Mouse (Mus musculus) brown adipose tissue, adult 24 weeks (tissue): ENCODE measurements around the gene Gnai1. TPM values are rescaled to one million over a fixed set of nuclear protein-coding genes. Genes with fewer than 3 reads are reported as not detected.
"Not testable (repeated sequence)": the region's sequence is repeated elsewhere in the genome, so short reads cannot be mapped to it uniquely, and the experiment has no call there.

Experiments
- H3K27ac ChIP-seq: fragments of 200-500 bp; replicated peaks from 2 replicates; pipeline ENCODE4 v1.5.1; 2012; ENCODE audit warnings: low read depth, mild to moderate bottlenecking, low read length
- H3K4me1 ChIP-seq: fragments of 200-500 bp; 2 replicates; pipeline ENCODE4 v1.6.1; 2012; ENCODE audit warnings: low read length, mixed read lengths; ENCODE audit not compliant: control insufficient read depth, insufficient read depth, insufficient read length
- H3K4me3 ChIP-seq: fragments of 200-500 bp; 2 replicates; pipeline ENCODE4 v1.5.1; 2012; ENCODE audit warnings: low read depth, mild to moderate bottlenecking, low read length, moderate library complexity; ENCODE audit not compliant: insufficient read depth
- polyA plus RNA-seq: library from polyadenylated mRNA; stranded (reverse); fragments of >200 nt; gene quantifications from 2 replicates; pipeline ENCODE4 v1.2.4, GENCODE M21; 2012; ENCODE audit not compliant: missing spikeins, insufficient read depth, insufficient read length

The Gnai1 gene
- polyA plus RNA-seq = 25.4 and 37.3 TPM in 2 replicates

DNA sequence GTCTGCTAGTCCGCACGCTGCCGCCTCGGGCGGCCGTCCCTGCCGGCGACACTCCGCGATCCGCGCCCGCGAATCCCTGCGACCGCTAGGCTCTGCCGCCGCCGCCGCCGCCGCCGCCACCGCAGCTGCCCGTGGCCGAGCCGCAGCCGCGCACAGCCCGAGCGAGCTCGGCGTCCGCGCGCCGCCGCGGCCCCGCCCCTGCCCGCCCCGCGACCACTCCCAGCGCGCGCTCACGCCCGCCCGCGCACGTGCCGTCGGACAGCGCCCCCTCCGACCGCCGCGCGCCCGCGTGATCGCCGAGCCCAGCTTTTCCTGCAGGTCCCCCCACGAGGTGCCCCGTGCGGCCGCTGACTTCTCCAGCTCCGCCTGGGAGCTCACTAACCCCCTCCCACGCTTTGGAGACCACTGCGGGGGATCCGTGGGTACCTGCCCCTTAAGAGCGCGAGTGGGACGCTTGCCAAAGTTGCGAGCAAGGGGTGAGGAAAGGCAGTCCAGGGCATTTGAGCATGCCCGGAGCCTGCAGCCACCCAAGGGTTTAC, at the start of gene Gnai1:
Gene Gnai1 (minus strand): TSS at position 75 of the 539 bp plus-strand sequence.
- Histone ChIP-seq H3K4me1 (no peaks in the 10 kb centered on the region), H3K27ac (no peak within 1 kb of the TSS; the same call in 1 of the 2 replicates), H3K4me3 (peak within 1 kb of the TSS; percentile 93)

DNA sequence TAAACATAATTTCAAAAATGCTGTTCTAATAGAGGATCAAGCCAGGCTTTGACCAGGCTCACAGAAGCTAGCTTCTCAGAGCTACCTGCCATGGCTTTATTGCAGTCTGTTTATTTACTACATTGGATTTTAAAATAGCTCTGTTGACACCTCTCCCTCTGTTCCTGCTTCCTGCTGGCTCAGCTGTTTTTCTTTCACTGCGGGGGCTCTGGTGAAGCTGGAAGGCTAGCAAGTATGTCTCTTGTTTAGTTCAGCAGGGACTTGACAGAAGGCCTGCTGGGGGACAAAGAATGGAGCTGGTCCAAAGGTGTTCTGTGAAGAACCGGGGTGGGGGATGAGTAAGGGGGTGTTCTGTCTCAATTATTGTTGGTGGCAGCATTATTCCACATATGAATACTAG, 7.7 kb upstream of the Gnai1 start:
- Histone ChIP-seq H3K4me1 (no peaks in the 10 kb centered on the region), H3K4me3 (no peak overlapping the region), H3K27ac (no peak overlapping the region)

DNA sequence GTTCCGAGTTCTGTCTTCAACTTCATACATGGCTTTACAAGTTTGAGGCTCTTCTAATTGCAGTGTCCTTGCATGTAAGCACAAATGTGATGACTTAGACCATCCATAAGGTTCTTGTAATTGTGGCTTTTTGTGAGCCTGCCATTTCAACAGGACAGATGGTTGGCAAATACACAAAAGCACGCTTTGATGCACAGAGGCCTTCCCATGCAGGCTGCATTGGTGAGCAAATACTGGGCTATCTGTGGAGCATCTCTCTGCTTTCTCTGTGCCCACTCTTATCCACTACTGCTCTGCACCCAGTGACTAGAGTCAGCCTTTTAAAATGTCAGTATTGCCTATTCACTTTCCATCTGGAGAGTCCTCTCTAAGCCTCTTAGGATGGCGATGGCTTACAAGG, 5.3 kb upstream of the Gnai1 start:
- no peaks in the 10 kb centered on the region for H3K4me1 ChIP-seq
- H3K4me3 ChIP-seq = no peak overlapping the region
- no peak overlapping the region for H3K27ac ChIP-seq

DNA sequence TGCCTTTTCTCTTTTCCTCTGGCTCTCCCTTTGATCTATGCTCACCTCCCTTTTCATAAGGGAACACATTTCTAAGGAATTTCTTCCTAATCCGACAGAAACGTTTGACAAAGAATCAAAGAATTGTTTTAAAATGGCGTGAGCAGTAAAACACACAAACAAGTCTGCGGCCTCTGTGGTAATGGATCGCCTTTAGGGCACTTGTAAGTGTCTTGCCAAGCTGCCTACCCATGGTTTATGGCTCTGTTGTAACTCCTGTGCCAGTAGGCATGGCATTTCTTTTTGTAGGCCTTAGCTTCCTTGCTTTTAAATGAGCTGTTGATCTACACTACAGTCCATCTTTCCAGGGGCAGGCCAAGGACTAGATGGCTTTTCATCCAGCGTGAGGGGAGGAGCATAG, 801 bp upstream of the Gnai1 start:
- Histone ChIP-seq H3K4me3 (peak overlapping the region; percentile 71), H3K4me1 (no peaks in the 10 kb centered on the region), H3K27ac (no peak overlapping the region)

- Histone ChIP-seq H3K4me1 (no peaks in the 10 kb centered on the region; the same call in 1 of the 2 replicates), H3K27ac (no peak overlapping the region; the same call in 1 of the 2 replicates), H3K4me3 (peak overlapping the region; percentile 93)
Observed at GRCm38 (mm10) chr5:18359376-18360280, 527 bp downstream of the Gnai1 start.

GRCm38 (mm10) chr5:18358778-18359177, 1.4 kb downstream of the Gnai1 start:
- no peak overlapping the region for H3K27ac ChIP-seq
- H3K4me1 ChIP-seq = no peaks in the 10 kb centered on the region; the same call in 1 of the 2 replicates
- peak overlapping the region; percentile 93; the same call in 1 of the 2 replicates for H3K4me3 ChIP-seq

DNA sequence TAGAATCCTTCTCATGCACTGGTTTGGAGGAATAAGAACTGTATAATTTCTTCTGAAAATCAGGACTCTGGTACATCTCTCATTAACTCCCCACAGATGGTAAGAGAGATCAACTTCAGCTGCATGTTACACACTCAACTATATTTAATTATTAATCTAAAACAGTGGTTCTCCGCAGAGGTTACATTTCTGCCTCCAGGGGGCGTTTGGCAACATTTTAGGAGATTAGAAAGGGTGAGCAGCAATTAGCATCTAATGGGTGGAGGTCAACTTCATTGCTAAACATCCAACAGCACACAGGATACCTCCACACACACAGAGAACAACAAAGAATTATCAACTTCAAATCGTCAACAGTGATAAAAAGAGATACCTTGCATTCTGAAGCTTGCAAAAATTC, 2.0 kb downstream of the Gnai1 start:
- H3K4me3 ChIP-seq = no peak overlapping the region

GRCm38 (mm10) chr5:18347297-18347696, 12.9 kb downstream of the Gnai1 start:
- no peak overlapping the region for H3K4me3 ChIP-seq

More for the DNA sequence above, 2.0 kb downstream of the Gnai1 start:
- Histone ChIP-seq H3K27ac (no peak overlapping the region), H3K4me1 (no peaks in the 10 kb centered on the region; the same call in 1 of the 2 replicates)

GRCm38 (mm10) chr5:18343455-18344142, 16.6 kb downstream of the Gnai1 start:
- H3K4me3 ChIP-seq = no peak overlapping the region
- no peaks in the 10 kb centered on the region; the same call in 1 of the 2 replicates for H3K4me1 ChIP-seq

More at GRCm38 (mm10) chr5:18347297-18347696, 12.9 kb downstream of the Gnai1 start:
- Histone ChIP-seq H3K4me1 (no peaks in the 10 kb centered on the region), H3K27ac (no peak overlapping the region)

DNA sequence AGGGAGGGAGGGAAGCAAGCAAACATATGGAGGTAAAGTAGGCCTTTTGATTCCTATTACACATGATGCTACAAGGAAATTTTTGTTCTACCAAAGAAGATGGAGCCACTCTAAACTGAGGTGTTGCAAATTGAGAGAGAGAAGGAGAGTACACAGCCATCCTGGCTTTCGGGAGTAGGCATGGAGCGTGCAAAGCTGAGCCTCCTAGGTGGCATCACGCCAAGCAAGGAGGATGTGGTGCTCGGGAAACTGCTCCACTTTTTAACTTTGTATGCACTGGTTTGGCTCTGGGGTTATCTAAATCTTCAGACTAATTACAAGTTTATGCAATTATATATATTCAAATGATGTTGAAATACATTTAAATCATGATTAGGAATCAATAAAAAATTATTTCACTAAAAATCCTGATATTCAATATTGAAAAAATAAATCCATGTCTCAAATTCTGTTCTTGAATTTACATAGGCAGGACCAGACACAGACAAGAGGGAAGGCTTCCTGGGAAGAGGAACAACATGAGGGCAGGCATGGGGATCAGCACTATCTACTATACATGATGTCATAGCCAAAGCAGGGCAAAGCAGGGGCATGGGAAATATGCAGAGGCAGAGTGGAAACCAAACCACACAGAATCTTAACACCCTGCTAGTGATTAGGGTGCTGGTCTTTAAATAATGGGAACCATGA, 17.2 kb downstream of the Gnai1 start:
- Histone ChIP-seq H3K4me3 (no peak overlapping the region), H3K27ac (no peak overlapping the region), H3K4me1 (no peaks in the 10 kb centered on the region; the same call in 1 of the 2 replicates)

More at GRCm38 (mm10) chr5:18343455-18344142, 16.6 kb downstream of the Gnai1 start:
- H3K27ac ChIP-seq = no peak overlapping the region

GRCm38 (mm10) chr5:18341876-18342275, 18.3 kb downstream of the Gnai1 start:
- not testable (repeated sequence) for H3K4me3 ChIP-seq, H3K27ac ChIP-seq, H3K4me1 ChIP-seq

- peaks cover 3% of the 10 kb centered on the region for H3K4me1 ChIP-seq
- H3K27ac ChIP-seq = no peak overlapping the region
- H3K4me3 ChIP-seq = no peak overlapping the region
Observed at GRCm38 (mm10) chr5:18332256-18332655, 27.9 kb downstream of the Gnai1 start.

- Histone ChIP-seq H3K4me1 (no peaks in the 10 kb centered on the region; the same call in 1 of the 2 replicates), H3K27ac (no peak overlapping the region), H3K4me3 (no peak overlapping the region)
Observed at GRCm38 (mm10) chr5:18330726-18331125, 29.4 kb downstream of the Gnai1 start.

- no peak overlapping the region for H3K27ac ChIP-seq
- no peak overlapping the region for H3K4me3 ChIP-seq
- H3K4me1 ChIP-seq = no peaks in the 10 kb centered on the region; the same call in 1 of the 2 replicates
Observed at GRCm38 (mm10) chr5:18326159-18326558, 34.0 kb downstream of the Gnai1 start.
